In the genomic region with DNA sequence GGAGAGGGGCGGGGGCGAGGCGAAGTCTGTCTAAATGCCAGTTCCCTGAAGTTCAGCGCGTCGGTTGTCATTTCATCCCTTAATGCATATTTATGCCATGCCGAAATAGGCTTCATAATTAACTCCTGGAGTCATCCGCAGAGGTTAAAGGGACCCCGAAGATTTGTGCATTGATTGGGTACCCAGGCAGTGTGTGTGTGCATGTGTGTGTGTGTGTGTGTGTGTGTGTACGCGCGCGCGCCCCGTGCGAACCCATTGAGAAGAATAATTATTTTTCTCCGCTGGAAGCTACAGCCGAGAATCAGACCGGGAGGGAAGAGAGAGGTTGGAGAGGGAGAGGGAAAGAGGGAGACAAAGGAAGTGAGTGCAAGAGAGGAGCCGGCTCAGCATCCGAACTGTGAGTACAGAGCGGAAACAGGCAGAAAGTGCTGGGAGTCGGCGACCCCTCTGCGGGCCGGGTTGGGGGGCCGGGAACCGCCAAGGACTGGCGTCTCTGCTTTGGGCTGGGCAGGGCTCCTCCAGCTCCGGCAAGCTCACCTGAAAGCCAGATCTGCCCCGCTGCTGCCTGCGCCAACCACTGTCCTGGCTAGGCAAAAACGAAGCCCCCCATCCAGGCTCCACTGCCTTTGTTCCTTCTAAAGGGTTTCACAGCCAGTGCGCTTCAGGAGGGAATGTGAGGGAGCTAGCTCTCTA, we compare ENCODE assay signal across 8 mouse cellular contexts. TPM values are rescaled to one million over a fixed set of nuclear protein-coding genes. Genes with fewer than 3 reads are reported as not detected.
DNase-seq lines count a peak whose midpoint lies in the region; ATAC-seq and TF ChIP-seq lines count a peak whose summit lies in the region.

A gene (plus strand): TSS at position 339 of the 693 bp plus-strand sequence.
A gene (plus strand): TSS at position 365 of the 693 bp plus-strand sequence.

- no peak for TF ChIP-seq CTCF in spleen, adult 2 months (IDR thresholded peaks at IDR 0.05; ENCODE audit: extremely low read depth, insufficient read depth, insufficient read length, insufficient replicate concordance)

- H3K9ac ChIP-seq in limb, embryonic 13.5 days, result peak within 1 kb of the TSS; percentile 73
- H3K9ac ChIP-seq in stomach, embryonic 14.5 days (replicated peaks; ENCODE audit: low read depth, low read length), result peak within 1 kb of the TSS; percentile 48

- peak within 1 kb of the TSS; percentile 92 for H3K4me2 ChIP-seq in limb, embryonic 13.5 days (replicated peaks)
- H3K4me2 ChIP-seq in stomach, embryonic 14.5 days (replicated peaks; ENCODE audit: low read depth, low read length), result peak within 1 kb of the TSS; percentile 99

- no peak for DNase-seq in heart, embryonic 10.5 days (ENCODE audit: low spot score)
- DNase-seq in heart, adult 8-10 months (ENCODE audit: low spot score), result no peak
- no peak for DNase-seq in spleen, adult 2 months (ENCODE audit: low read depth in 1 of 2, low spot score in 2 of 2)
- no peak for DNase-seq in spleen, adult 12 weeks (ENCODE audit: low spot score)
- no peak for DNase-seq in MN1 (ENCODE audit: low spot score)

- H3K4me1 ChIP-seq in heart, embryonic 10.5 days, result peaks cover 51% of the 10 kb centered on the region
- H3K4me1 ChIP-seq in spleen, adult 2 months (ENCODE audit: control insufficient read depth, insufficient read depth, insufficient read length), result peaks cover 8% of the 10 kb centered on the region
- H3K4me1 ChIP-seq in limb, embryonic 13.5 days, result peaks cover 46% of the 10 kb centered on the region
- H3K4me1 ChIP-seq in stomach, embryonic 14.5 days (ENCODE audit: control insufficient read depth, insufficient read depth, low read length), result peaks cover 11% of the 10 kb centered on the region; the same call in 1 of the 2 replicates

- H3K27ac ChIP-seq in heart, embryonic 10.5 days, result peak within 1 kb of the TSS; percentile 75
- no peak within 1 kb of the TSS for H3K27ac ChIP-seq in spleen, adult 2 months (ENCODE audit: insufficient read depth, low read length)
- no peak within 1 kb of the TSS for H3K27ac ChIP-seq in limb, embryonic 13.5 days
- H3K27ac ChIP-seq in stomach, embryonic 14.5 days (ENCODE audit: low read length), result no peak within 1 kb of the TSS

- ATAC-seq in limb, embryonic 13.5 days (ENCODE audit: low FRiP score, low read depth), result no peak
- no peak for ATAC-seq in stomach, embryonic 14.5 days (ENCODE audit: insufficient number of reproducible peaks, insufficient read depth, low FRiP score, low read depth)
- ATAC-seq in activated CD4-positive, CD25-positive, alpha-beta regulatory T cell, adult 4 months, result no peak

- no peak for TF ChIP-seq POLR2A in spleen, adult 2 months (IDR thresholded peaks at IDR 0.05; ENCODE audit: low read depth, low read length)

- H3K36me3 ChIP-seq in heart, embryonic 10.5 days, result no peaks in the 10 kb centered on the region
- H3K36me3 ChIP-seq in spleen, adult 2 months (ENCODE audit: control insufficient read depth, insufficient read depth, low read length), result no peaks in the 10 kb centered on the region
- H3K36me3 ChIP-seq in limb, embryonic 13.5 days, result no peaks in the 10 kb centered on the region
- no peaks in the 10 kb centered on the region for H3K36me3 ChIP-seq in stomach, embryonic 14.5 days (ENCODE audit: control insufficient read depth, insufficient read depth, low read length)

- no peaks in the 10 kb centered on the region for H3K9me3 ChIP-seq in heart, embryonic 10.5 days
- no peaks in the 10 kb centered on the region for H3K9me3 ChIP-seq in limb, embryonic 13.5 days
- no peaks in the 10 kb centered on the region for H3K9me3 ChIP-seq in stomach, embryonic 14.5 days (ENCODE audit: control insufficient read depth, low read depth, low read length)

- peaks cover 93% of the 10 kb centered on the region for H3K27me3 ChIP-seq in heart, embryonic 10.5 days (ENCODE audit: insufficient read depth, poor library complexity, severe bottlenecking)
- H3K27me3 ChIP-seq in spleen, adult 2 months (ENCODE audit: control insufficient read depth, insufficient read depth, low read length), result peaks cover 26% of the 10 kb centered on the region
- peaks cover 85% of the 10 kb centered on the region for H3K27me3 ChIP-seq in limb, embryonic 13.5 days
- peaks cover 43% of the 10 kb centered on the region for H3K27me3 ChIP-seq in stomach, embryonic 14.5 days (ENCODE audit: control insufficient read depth, insufficient read depth, low read length)

- peak within 1 kb of the TSS; percentile 68 for H3K4me3 ChIP-seq in heart, embryonic 10.5 days
- peak within 1 kb of the TSS; percentile 45; the same call in 1 of the 2 replicates for H3K4me3 ChIP-seq in spleen, adult 2 months (ENCODE audit: extremely low read depth, insufficient read depth, insufficient read length)
- H3K4me3 ChIP-seq in limb, embryonic 13.5 days, result peak within 1 kb of the TSS; percentile 64
- H3K4me3 ChIP-seq in stomach, embryonic 14.5 days (ENCODE audit: low read depth, low read length), result peak within 1 kb of the TSS; percentile 53

- 1% methylated on average over 34 of the region's 34 CpGs for WGBS in heart, embryonic 10.5 days
- WGBS in spleen, adult 2 months, result 3% methylated on average over 34 of the region's 34 CpGs
- WGBS in limb, embryonic 13.5 days, result under 1% methylated on average over 34 of the region's 34 CpGs
- WGBS in stomach, embryonic 14.5 days, result under 1% methylated on average over 34 of the region's 34 CpGs

RNA-seq across cellular contexts. Expression of the first gene that starts in this region (rescaled TPM):
- polyA plus RNA-seq in heart, embryonic 10.5 days (2016; fragmentation: Nextera tagmentation; extraction: Ambion mirVana), result 0.12 and 0.49 TPM in 2 replicates
- total RNA-seq in heart, adult 8-10 months (2022), result not detected
- polyA plus RNA-seq in spleen, adult 2 months (2012; rRNA removed), result not detected in 2 replicates
- polyA plus RNA-seq in limb, embryonic 13.5 days (2015; fragmentation: Nextera tagmentation; extraction: Ambion mirVana), result 0.69 and 1.1 TPM in 2 replicates
- polyA plus RNA-seq in stomach, embryonic 14.5 days (2014; fragmentation: Nextera tagmentation; extraction: Ambion mirVana), result 0.27 TPM in 1 of 2 replicates, not detected in the other
- polyA plus RNA-seq in activated CD4-positive, CD25-positive, alpha-beta regulatory T cell, adult 4 months (2017; shearing (Covaris generic)), result not detected

RNA-seq across cellular contexts. Expression of the second gene that starts in this region (rescaled TPM):
- 0.05 TPM in 1 of 2 replicates, not detected in the other for polyA plus RNA-seq in heart, embryonic 10.5 days (2016; fragmentation: Nextera tagmentation; extraction: Ambion mirVana)
- total RNA-seq in heart, adult 8-10 months (2022), result under 1 TPM in 1 of 4 experiments, not detected in 3; 0.09 TPM
- not detected in 2 replicates for polyA plus RNA-seq in spleen, adult 2 months (2012; rRNA removed)
- polyA plus RNA-seq in limb, embryonic 13.5 days (2015; fragmentation: Nextera tagmentation; extraction: Ambion mirVana), result 0.19 and 0.43 TPM in 2 replicates
- polyA plus RNA-seq in stomach, embryonic 14.5 days (2014; fragmentation: Nextera tagmentation; extraction: Ambion mirVana), result 0.06 and 0.27 TPM in 2 replicates
- not detected for polyA plus RNA-seq in activated CD4-positive, CD25-positive, alpha-beta regulatory T cell, adult 4 months (2017; shearing (Covaris generic))
